Comparison of ENCODE assay signal across 10 mouse cellular contexts in genomic region chr4:137510021-137510696, GRCm38 (mm10). TPM values are rescaled to one million over a fixed set of nuclear protein-coding genes. Genes with fewer than 3 reads are reported as not detected.
DNase-seq lines count a peak whose midpoint lies in the region; ATAC-seq and TF ChIP-seq lines count a peak whose summit lies in the region.
"Had no signal": no experiment of that assay in that cellular context is flagged by ENCODE, and none has a peak within 500 bp of the region (broad histone marks: within the 10 kb centered on the region; RNA-seq: fewer than 3 reads in every experiment).

No protein-coding gene starts in this region.

- WGBS in midbrain, embryonic 14.5 days, result 75% methylated on average over 15 of the region's 15 CpGs
- WGBS in midbrain, embryonic 16.5 days, result 70% methylated on average over 15 of the region's 15 CpGs
- 68% methylated on average over 15 of the region's 15 CpGs for WGBS in forebrain, embryonic 15.5 days
- 83% methylated on average over 15 of the region's 15 CpGs for WGBS in heart, embryonic 12.5 days

- no peak overlapping the region for H3K4me2 ChIP-seq in midbrain, embryonic 14.5 days (ENCODE audit: low read length)
- H3K4me2 ChIP-seq in midbrain, embryonic 16.5 days (ENCODE audit: low read length), result no peak overlapping the region
- H3K4me2 ChIP-seq in forebrain, embryonic 15.5 days (replicated peaks), result no peak overlapping the region
- H3K4me2 ChIP-seq in myocyte (ENCODE audit: low read depth), result no peak overlapping the region
- no peak overlapping the region for H3K4me2 ChIP-seq in heart, embryonic 12.5 days
- H3K4me2 ChIP-seq: lung, embryonic 14.5 days had no signal

- no peak overlapping the region for H3K9ac ChIP-seq in midbrain, embryonic 14.5 days (replicated peaks; ENCODE audit: low read length)
- H3K9ac ChIP-seq in midbrain, embryonic 16.5 days (ENCODE audit: low read depth, low read length), result no peak overlapping the region
- no peak overlapping the region for H3K9ac ChIP-seq in forebrain, embryonic 15.5 days (replicated peaks)
- H3K9ac ChIP-seq in heart, embryonic 12.5 days, result no peak overlapping the region
- H3K9ac ChIP-seq: lung, embryonic 14.5 days had no signal

- DNase-seq in cerebellum, postnatal 14 days, result peak; percentile 43 to 68
- no peak for DNase-seq in cerebellum, adult 18-20 months
- DNase-seq in midbrain, embryonic 14.5 days, result peak; percentile 54
- no peak for DNase-seq in embryo, embryonic 10 days (ENCODE audit: low spot score)
- DNase-seq: gastrocnemius, postnatal 14 days; lung, embryonic 14.5 days had no signal

- ATAC-seq in midbrain, embryonic 14.5 days (ENCODE audit: low FRiP score, low TSS enrichment), result no peak
- ATAC-seq in midbrain, embryonic 16.5 days, result no peak
- peak; percentile 78 for ATAC-seq in forebrain, embryonic 15.5 days (replicated peaks)
- ATAC-seq in heart, embryonic 12.5 days (ENCODE audit: insufficient number of reproducible peaks, low FRiP score), result no peak

- H3K4me3 ChIP-seq in midbrain, embryonic 14.5 days (replicated peaks; ENCODE audit: low read depth, low read length), result no peak overlapping the region
- no peak overlapping the region for H3K4me3 ChIP-seq in midbrain, embryonic 16.5 days (ENCODE audit: low read depth, low read length)
- no peak overlapping the region for H3K4me3 ChIP-seq in forebrain, embryonic 15.5 days
- no peak overlapping the region for H3K4me3 ChIP-seq in myocyte
- no peak overlapping the region for H3K4me3 ChIP-seq in heart, embryonic 12.5 days

- no peaks in the 10 kb centered on the region for H3K4me1 ChIP-seq in midbrain, embryonic 14.5 days (ENCODE audit: control insufficient read depth, insufficient read depth, low read length)
- H3K4me1 ChIP-seq in midbrain, embryonic 16.5 days (ENCODE audit: control insufficient read depth, insufficient read depth, low read length), result no peaks in the 10 kb centered on the region; the same call in 1 of the 2 replicates
- H3K4me1 ChIP-seq in forebrain, embryonic 15.5 days, result peaks cover 9% of the 10 kb centered on the region; the same call in 1 of the 2 replicates
- 0 out of 2 replicates have a peak, but pooled peaks cover 2% of the 10 kb centered on the region for H3K4me1 ChIP-seq in heart, embryonic 12.5 days (replicated peaks)

- H3K27ac ChIP-seq in midbrain, embryonic 14.5 days (replicated peaks; ENCODE audit: low read depth, low read length), result no peak overlapping the region
- no peak overlapping the region for H3K27ac ChIP-seq in midbrain, embryonic 16.5 days (ENCODE audit: low read length)
- H3K27ac ChIP-seq in forebrain, embryonic 15.5 days (replicated peaks), result 0 out of 2 replicates have a peak overlapping the region, but pooled peaks have one; percentile 6
- no peak overlapping the region for H3K27ac ChIP-seq in heart, embryonic 12.5 days (ENCODE audit: poor library complexity, severe bottlenecking)

- H3K36me3 ChIP-seq in midbrain, embryonic 14.5 days (ENCODE audit: control insufficient read depth, insufficient read depth, low read length), result no peaks in the 10 kb centered on the region
- H3K36me3 ChIP-seq in midbrain, embryonic 16.5 days (ENCODE audit: control insufficient read depth, insufficient read depth, low read length), result no peaks in the 10 kb centered on the region
- no peaks in the 10 kb centered on the region for H3K36me3 ChIP-seq in forebrain, embryonic 15.5 days
- peaks cover 47% of the 10 kb centered on the region for H3K36me3 ChIP-seq in myocyte (ENCODE audit: control insufficient read depth, insufficient read depth)
- peaks cover 94% of the 10 kb centered on the region for H3K36me3 ChIP-seq in heart, embryonic 12.5 days

- no peaks in the 10 kb centered on the region for H3K9me3 ChIP-seq in midbrain, embryonic 14.5 days (ENCODE audit: control insufficient read depth, low read length)
- no peaks in the 10 kb centered on the region for H3K9me3 ChIP-seq in midbrain, embryonic 16.5 days (replicated peaks; ENCODE audit: control insufficient read depth, low read length, poor library complexity, severe bottlenecking)
- H3K9me3 ChIP-seq in forebrain, embryonic 15.5 days, result no peaks in the 10 kb centered on the region
- H3K9me3 ChIP-seq in heart, embryonic 12.5 days (replicated peaks), result no peaks in the 10 kb centered on the region

- no peak overlapping the region for H3ac ChIP-seq in myocyte (ENCODE audit: control insufficient read depth, insufficient read length)

- TF ChIP-seq POLR2A in myocyte (IDR thresholded peaks at IDR 0.05; ENCODE audit: insufficient read length, low read depth), result peak; percentile 40

- H3K79me2 ChIP-seq in myocyte (ENCODE audit: control insufficient read depth, insufficient read depth), result peaks cover 4% of the 10 kb centered on the region

- no peaks in the 10 kb centered on the region for H3K27me3 ChIP-seq in midbrain, embryonic 14.5 days (ENCODE audit: control insufficient read depth, insufficient read depth, low read length)
- H3K27me3 ChIP-seq in midbrain, embryonic 16.5 days (ENCODE audit: control insufficient read depth, insufficient read depth, low read depth, low read length), result no peaks in the 10 kb centered on the region
- no peaks in the 10 kb centered on the region for H3K27me3 ChIP-seq in forebrain, embryonic 15.5 days
- H3K27me3 ChIP-seq in myocyte (ENCODE audit: control insufficient read depth, insufficient read depth, insufficient read length), result no peaks in the 10 kb centered on the region
- H3K27me3 ChIP-seq in heart, embryonic 12.5 days (replicated peaks), result no peaks in the 10 kb centered on the region

TF ChIP-seq in myocyte, 11 proteins besides CTCF, POLR2A, EP300 and RAD21:
- TF ChIP-seq MYOG (IDR thresholded peaks at IDR 0.05; ENCODE audit: control insufficient read depth in 1 of 3, insufficient read depth in 1 of 3, insufficient read length in 2 of 3, low read depth in 2 of 3) (no peak), POLR2AphosphoS2 (IDR thresholded peaks at IDR 0.05; ENCODE audit: insufficient read length, low read depth) (peak; percentile 36), E2F4 (IDR thresholded peaks at IDR 0.05; ENCODE audit: insufficient read depth) (no peak)

RNA-seq across cellular contexts. Expression of gene Hspg2, which starts 41.6 kb away (rescaled TPM):
- polyA plus RNA-seq in midbrain, embryonic 14.5 days (2014; fragmentation: Nextera tagmentation; extraction: Ambion mirVana), result 2.0 and 7.6 TPM in 2 replicates
- 3.4 and 3.6 TPM in 2 replicates for polyA plus RNA-seq in midbrain, embryonic 16.5 days (2015; fragmentation: Nextera tagmentation; extraction: Ambion mirVana)
- polyA plus RNA-seq in forebrain, embryonic 15.5 days (2015; fragmentation: Nextera tagmentation; extraction: Ambion mirVana), result 3.7 and 4.2 TPM in 2 replicates
- polyA plus RNA-seq in myocyte (2012; fragmentation: generic; extraction: Trizol), result 209 TPM
- 51.8 and 61.5 TPM in 2 replicates for polyA plus RNA-seq in heart, embryonic 12.5 days (2016; fragmentation: Nextera tagmentation; extraction: Ambion mirVana)

RNA-seq across cellular contexts. Expression of gene 1700013G24Rik, which starts 57.1 kb away (rescaled TPM):
- polyA plus RNA-seq in midbrain, embryonic 14.5 days (2014; fragmentation: Nextera tagmentation; extraction: Ambion mirVana), result not detected in 2 replicates
- polyA plus RNA-seq in midbrain, embryonic 16.5 days (2015; fragmentation: Nextera tagmentation; extraction: Ambion mirVana), result not detected in 2 replicates
- not detected in 2 replicates for polyA plus RNA-seq in forebrain, embryonic 15.5 days (2015; fragmentation: Nextera tagmentation; extraction: Ambion mirVana)
- polyA plus RNA-seq in myocyte (2012; fragmentation: generic; extraction: Trizol), result 0.55 TPM
- not detected in 2 replicates for polyA plus RNA-seq in heart, embryonic 12.5 days (2016; fragmentation: Nextera tagmentation; extraction: Ambion mirVana)
- polyA plus RNA-seq: lung, embryonic 14.5 days had no signal

Comparison
In these comparisons a context has a peak if more than half of its experiments do, and no peak if none do; other contexts are left out.
1. DNase-seq: peak in cerebellum, postnatal 14 days (2 of 2) and midbrain, embryonic 14.5 days (single experiment); none in cerebellum, adult 18-20 months (0 of 2) and embryo, embryonic 10 days (single experiment).